Mouse (Mus musculus): ENCODE measurements at regions not wholly inside any gene's neighbourhood (a gene's known extent, or its start where the extent isn't known, plus 50 kb on each side); places are given as distances from the start of the nearest gene placed in this dataset.

GRCm38 (mm10) chr19:52048378-52048978 is 215.6 kb upstream of the Ins1 start:
- peak; percentile 6 for DNase-seq (ENCODE audit: low spot score)

GRCm38 (mm10) chr19:52068806-52069205 is 195.3 kb upstream of the Ins1 start:
- no peak for DNase-seq (ENCODE audit: low spot score)

GRCm38 (mm10) chr19:52069919-52070528 is 194.1 kb upstream of the Ins1 start:
- DNase-seq (ENCODE audit: low spot score), result no peak

DNA sequence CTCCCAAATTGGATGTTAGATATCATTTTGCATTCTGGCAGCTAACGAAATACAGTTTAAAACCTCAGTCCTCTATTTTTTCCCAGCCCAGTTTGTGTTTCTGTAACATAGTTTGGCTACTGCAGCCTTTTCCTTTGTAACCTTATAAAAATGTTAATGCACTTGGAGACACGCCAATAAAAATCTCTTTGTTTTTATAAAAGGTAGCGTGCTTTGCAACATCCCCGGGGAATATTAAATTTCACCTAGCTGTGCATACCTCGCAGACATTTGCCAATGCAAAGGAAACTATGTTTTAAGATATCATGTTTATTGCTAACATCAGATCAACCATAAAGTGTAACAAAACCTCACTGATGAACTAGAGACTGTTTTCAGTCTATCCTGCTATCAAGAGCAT is 192.9 kb upstream of the Ins1 start:
- DNase-seq (ENCODE audit: low spot score), result no peak

- peak; percentile 19 for DNase-seq (ENCODE audit: low spot score)
These were observed 185.1 kb upstream of the Ins1 start for GRCm38 (mm10) chr19:52079020-52079419.

DNA sequence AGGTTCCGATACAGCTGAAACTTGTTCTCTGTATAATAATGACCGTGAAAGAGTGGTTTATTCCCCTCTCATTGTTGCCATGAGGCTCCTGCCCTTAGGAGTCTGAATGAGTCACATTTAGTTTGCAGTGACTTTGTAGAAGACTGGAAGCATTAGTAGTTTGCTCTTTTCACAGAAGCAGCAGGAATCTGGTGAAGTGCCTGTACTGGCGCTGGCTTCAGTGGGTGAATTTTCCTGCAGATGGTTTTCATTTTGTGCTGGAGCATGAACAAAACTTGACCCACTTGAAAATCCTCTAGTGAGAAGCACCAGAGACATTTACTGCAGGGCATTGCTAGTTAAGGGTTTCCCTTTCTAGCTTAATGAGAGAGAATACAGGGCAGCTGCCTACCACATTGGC is 151.7 kb upstream of the Ins1 start:
- DNase-seq (ENCODE audit: low spot score), result no peak
